Mouse (Mus musculus) midbrain, embryonic 15.5 days (tissue): Measurements from ENCODE around the gene Klhl36. TPM values are rescaled to one million over a fixed set of nuclear protein-coding genes. Genes with fewer than 3 reads are reported as not detected.

Source experiments
- ATAC-seq: fragments of 200-750 bp; cut with Nextera tagmentation; replicated peaks from 2 replicates; pipeline ENCODE4 v1.8.0; 2017; ENCODE audit warnings: moderate TSS enrichment
- H3K27ac ChIP-seq: fragments of 300-500 bp; sonication (generic); 2 replicates; pipeline ENCODE4 v1.5.1; 2015; ENCODE audit warnings: mild to moderate bottlenecking, inconsistent platforms
- H3K27me3 ChIP-seq: fragments of 300-500 bp; sonication (generic); replicated peaks from 2 replicates; pipeline ENCODE4 v1.6.1; 2015; ENCODE audit warnings: inconsistent platforms
- H3K36me3 ChIP-seq: fragments of 300-500 bp; sonication (generic); replicated peaks from 2 replicates; pipeline ENCODE4 v1.6.1; 2015; ENCODE audit warnings: inconsistent platforms
- H3K4me1 ChIP-seq: fragments of 300-500 bp; sonication (generic); 2 replicates; pipeline ENCODE4 v1.6.1; 2015; ENCODE audit warnings: inconsistent platforms
- H3K4me2 ChIP-seq: fragments of 300-500 bp; sonication (generic); 2 replicates; pipeline ENCODE4 v1.6.1; 2015; ENCODE audit warnings: inconsistent platforms, mild to moderate bottlenecking, moderate library complexity
- H3K4me3 ChIP-seq: fragments of 300-500 bp; sonication (generic); 2 replicates; pipeline ENCODE4 v1.5.1; 2015; ENCODE audit warnings: mild to moderate bottlenecking, inconsistent platforms
- H3K9ac ChIP-seq: fragments of 300-500 bp; sonication (generic); 2 replicates; pipeline ENCODE4 v1.6.1; 2015; ENCODE audit warnings: mild to moderate bottlenecking, inconsistent platforms
- H3K9me3 ChIP-seq: fragments of 300-500 bp; sonication (generic); 2 replicates; pipeline ENCODE4 v1.6.1; 2016; ENCODE audit warnings: inconsistent platforms
- WGBS: fragments of 180-500 bp; shearing (Covaris S2); methylation state at CpG from one replicate; pipeline ENCODE4 v1.1.7; 2015; ENCODE audit warnings: mixed read lengths; 5-methylcytosine and 5-hydroxymethylcytosine counted together
- polyA plus RNA-seq: library from polyadenylated mRNA; unstranded; fragments of >200 nt; fragmentation: Nextera tagmentation; extraction: Ambion mirVana; gene quantifications from 2 replicates; pipeline ENCODE4 v1.2.1, GENCODE M21; 2015

Klhl36 gene
- polyA plus RNA-seq, 1 experiment from 2014 or later = 20.2 TPM

GRCm38 (mm10) chr8:119897933-119898332, 35.9 kb downstream of the Klhl36 start:
- Histone ChIP-seq H3K4me1 (no peaks in the 10 kb centered on the region), H3K9me3 (no peaks in the 10 kb centered on the region), H3K27ac (no peak overlapping the region), H3K9ac (no peak overlapping the region), H3K4me2 (no peak overlapping the region), H3K4me3 (no peak overlapping the region), H3K36me3 (no peaks in the 10 kb centered on the region), H3K27me3 (peaks cover 18% of the 10 kb centered on the region)
- WGBS = 32% methylated on average over 13 of the region's 13 CpGs
- no peak for ATAC-seq

GRCm38 (mm10) chr8:119901349-119901748, 39.3 kb downstream of the Klhl36 start:
- no peak for ATAC-seq

DNA sequence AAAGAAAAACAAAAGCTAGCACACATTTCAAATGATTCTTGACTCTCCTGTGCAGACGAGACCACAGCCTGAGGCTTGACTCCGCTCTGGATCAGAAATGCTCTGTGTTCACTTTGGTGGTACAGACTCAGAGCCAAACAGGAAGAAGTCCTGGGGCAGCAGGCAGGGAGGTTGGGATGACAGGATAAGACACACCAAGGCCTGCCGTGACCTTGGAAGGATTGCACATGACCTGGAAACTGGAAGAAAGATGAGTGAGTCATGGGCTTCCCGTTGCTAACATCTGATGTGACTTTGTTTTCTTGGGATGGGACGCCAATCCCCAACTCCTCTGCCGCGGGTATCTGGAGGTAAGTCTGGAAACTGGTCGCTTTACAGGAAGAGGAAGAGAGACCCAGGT, 39.9 kb downstream of the Klhl36 start:
- Histone ChIP-seq H3K9ac (no peak overlapping the region), H3K4me3 (no peak overlapping the region), H3K4me2 (no peak overlapping the region), H3K9me3 (no peaks in the 10 kb centered on the region), H3K4me1 (no peaks in the 10 kb centered on the region), H3K27ac (no peak overlapping the region), H3K36me3 (no peaks in the 10 kb centered on the region), H3K27me3 (peaks cover 17% of the 10 kb centered on the region)
- WGBS = 81% methylated on average over 8 of the region's 8 CpGs
- ATAC-seq = no peak

More at GRCm38 (mm10) chr8:119901349-119901748, 39.3 kb downstream of the Klhl36 start:
- Histone ChIP-seq H3K4me2 (no peak overlapping the region), H3K9me3 (no peaks in the 10 kb centered on the region), H3K4me3 (no peak overlapping the region), H3K27me3 (peaks cover 18% of the 10 kb centered on the region), H3K9ac (no peak overlapping the region), H3K27ac (no peak overlapping the region), H3K4me1 (no peaks in the 10 kb centered on the region), H3K36me3 (no peaks in the 10 kb centered on the region)
- WGBS = 84% methylated on average over 3 of the region's 3 CpGs

DNA sequence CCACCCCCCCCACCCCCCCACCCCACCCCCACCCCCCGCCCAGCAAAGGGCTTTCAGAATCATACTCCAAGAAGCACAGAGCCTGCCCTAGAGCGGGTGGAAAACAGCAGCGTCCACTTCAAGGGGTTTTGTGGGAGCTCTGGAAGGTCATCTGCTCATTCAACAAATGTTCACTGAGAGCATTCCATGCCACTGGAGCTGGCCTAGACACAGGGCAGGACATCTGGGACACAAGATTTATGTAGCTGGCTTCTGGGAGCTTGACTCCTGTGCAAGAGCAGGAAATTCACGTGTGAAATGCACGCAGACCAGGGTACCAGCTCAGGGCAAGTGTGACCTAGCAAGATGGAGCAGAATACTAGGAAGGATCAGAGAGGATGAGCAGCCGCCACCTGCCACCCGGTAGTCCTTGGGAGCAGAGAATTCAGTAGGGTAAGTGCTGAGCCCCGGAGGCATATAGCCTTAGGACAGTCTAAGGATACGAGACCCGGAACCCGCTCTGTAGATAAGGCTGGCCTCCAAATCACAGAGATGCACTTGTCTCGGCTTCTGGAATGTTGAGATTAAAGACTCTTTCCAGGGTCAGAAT, 42.4 kb downstream of the Klhl36 start:
- Histone ChIP-seq H3K9ac (no peak overlapping the region), H3K4me2 (no peak overlapping the region), H3K9me3 (no peaks in the 10 kb centered on the region), H3K27ac (no peak overlapping the region), H3K27me3 (no peaks in the 10 kb centered on the region; the same call in 1 of the 2 replicates), H3K4me3 (no peak overlapping the region), H3K4me1 (no peaks in the 10 kb centered on the region), H3K36me3 (no peaks in the 10 kb centered on the region)
- 64% methylated on average over 12 of the region's 12 CpGs for WGBS
- no peak for ATAC-seq

DNA sequence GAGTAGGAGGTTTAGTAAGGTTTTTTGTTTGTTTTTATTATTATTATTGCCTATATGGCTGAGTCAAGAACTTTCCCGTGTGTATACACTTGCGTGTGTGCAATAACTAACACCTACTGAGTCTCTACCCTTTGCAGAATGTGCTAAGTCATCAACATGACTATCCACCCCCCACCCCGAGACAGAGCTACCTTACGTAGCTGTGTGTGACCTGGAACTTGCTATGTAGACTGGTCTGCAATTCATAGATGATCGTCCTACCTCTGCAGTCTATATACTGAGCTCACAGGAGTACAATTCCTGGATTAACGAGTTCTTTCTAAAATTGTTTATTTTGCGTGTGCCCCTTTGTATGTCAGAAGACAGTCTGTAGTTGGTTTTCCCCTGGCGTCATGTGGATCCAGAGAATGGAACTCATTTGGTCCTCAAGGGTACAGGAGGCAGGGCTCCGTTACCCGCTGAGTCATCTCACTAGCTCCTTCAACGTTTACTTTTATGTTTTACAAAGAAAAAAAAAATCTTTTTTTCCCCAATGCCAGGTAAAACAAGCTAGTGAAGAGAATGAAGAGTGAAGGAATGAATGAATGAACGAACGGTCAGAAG, 48.0 kb downstream of the Klhl36 start, which contains the start of gene Usp10:
Gene Usp10, plus strand, starts transcription at position 417 of the 603 bp plus-strand sequence.
- 23% methylated on average over 13 of the region's 13 CpGs for WGBS
- Histone ChIP-seq H3K4me3 (peak within 1 kb of the TSS; percentile 84), H3K4me2 (peak within 1 kb of the TSS; percentile 69), H3K27me3 (no peaks in the 10 kb centered on the region), H3K9me3 (no peaks in the 10 kb centered on the region), H3K4me1 (peaks cover 38% of the 10 kb centered on the region), H3K36me3 (no peaks in the 10 kb centered on the region), H3K9ac (peak within 1 kb of the TSS; percentile 95), H3K27ac (peak within 1 kb of the TSS; percentile 97)
- peak; percentile 34 for ATAC-seq

DNA sequence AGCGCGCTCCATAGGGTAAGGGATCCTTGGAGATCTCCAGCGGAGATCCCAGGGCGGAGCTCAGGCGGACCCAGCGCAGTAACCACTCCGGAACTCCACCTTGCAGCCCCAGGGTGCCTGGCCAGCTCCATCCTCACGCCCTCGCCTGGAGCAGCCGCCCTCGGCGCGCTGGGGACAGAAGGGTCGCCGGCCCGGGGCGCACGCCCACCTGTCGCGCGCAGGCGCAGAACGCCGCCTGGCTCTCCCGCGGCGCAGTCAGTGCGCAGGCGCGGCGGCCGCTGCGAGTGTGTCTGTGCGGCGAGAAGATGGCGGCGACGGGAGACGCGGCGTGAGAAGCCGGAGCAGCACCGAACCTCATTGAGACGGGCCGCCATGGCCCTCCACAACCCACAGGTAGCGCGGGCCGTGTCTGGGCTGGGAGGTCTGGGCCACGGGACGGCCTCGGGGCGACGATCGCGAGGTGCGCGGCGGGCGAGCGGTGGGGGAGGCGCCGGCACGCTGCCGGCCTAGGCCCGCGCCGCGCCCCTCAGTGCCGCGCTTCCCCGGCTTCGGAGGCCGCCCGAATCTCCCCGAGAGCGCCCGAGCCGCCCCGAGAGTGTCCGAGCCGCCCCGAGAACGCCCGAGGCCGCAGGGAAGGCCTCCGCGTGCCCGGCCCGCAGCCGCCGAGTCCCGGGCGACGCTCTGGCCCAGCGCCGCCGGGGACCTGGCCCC, 48.6 kb downstream of the Klhl36 start, which contains the start of gene Gm20388:
Gene Gm20388, plus strand, starts transcription at position 295 of the 711 bp plus-strand sequence.
- peak; percentile 96 for ATAC-seq
- H3K9me3 ChIP-seq = no peaks in the 10 kb centered on the region
- peak within 1 kb of the TSS; percentile 84 for H3K4me3 ChIP-seq
- H3K4me2 ChIP-seq = peak within 1 kb of the TSS; percentile 69
- no peaks in the 10 kb centered on the region for H3K36me3 ChIP-seq
- peak within 1 kb of the TSS; percentile 95 for H3K9ac ChIP-seq
- WGBS = under 1% methylated on average over 94 of the region's 97 CpGs
- H3K27ac ChIP-seq = peak within 1 kb of the TSS; percentile 97
- no peaks in the 10 kb centered on the region for H3K27me3 ChIP-seq
- peaks cover 43% of the 10 kb centered on the region for H3K4me1 ChIP-seq

DNA sequence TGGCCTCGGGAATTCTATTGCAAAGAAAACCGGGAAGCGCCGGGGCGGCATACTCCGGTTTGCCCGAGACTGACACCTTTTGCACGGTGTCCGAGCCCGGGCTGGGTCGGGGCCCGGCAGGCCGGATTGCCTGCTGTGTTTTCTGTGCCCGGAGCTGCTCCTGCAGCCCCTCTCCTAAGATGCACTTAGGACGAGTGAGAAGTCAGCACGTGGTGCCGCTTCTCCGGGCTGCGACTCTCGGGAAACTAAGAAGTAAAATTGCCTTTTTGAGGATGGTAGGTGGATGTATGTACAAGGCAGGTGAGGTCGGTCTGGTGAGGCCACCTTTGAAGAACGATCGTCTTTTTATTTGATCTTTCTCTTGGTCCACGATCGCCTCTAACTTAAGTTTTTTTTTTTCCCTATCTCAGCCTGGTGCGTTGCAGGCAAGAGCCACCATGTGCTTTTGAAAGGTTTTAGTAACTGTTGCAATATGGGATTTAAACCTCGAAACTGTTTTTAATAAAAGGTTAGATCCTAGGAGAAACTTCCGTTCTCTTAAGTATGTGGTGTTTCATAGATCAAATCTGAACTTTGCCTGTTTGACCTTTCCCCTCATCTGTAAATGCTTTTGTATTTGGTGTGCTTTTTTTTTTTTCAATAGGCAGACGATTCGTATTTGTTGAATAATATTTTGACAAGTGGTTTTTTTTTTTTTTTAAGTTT, 49.3 kb downstream of the Klhl36 start:
- Histone ChIP-seq H3K9me3 (no peaks in the 10 kb centered on the region), H3K27me3 (no peaks in the 10 kb centered on the region), H3K27ac (peak overlapping the region; percentile 97), H3K4me2 (peak overlapping the region; percentile 69), H3K4me3 (peak overlapping the region; percentile 84), H3K36me3 (no peaks in the 10 kb centered on the region), H3K9ac (peak overlapping the region; percentile 95), H3K4me1 (peaks cover 46% of the 10 kb centered on the region)
- under 1% methylated on average over 30 of the region's 30 CpGs for WGBS
- peak; percentile 75 for ATAC-seq

GRCm38 (mm10) chr8:119912643-119913042, 50.6 kb downstream of the Klhl36 start:
- peak overlapping the region; percentile 69 for H3K4me2 ChIP-seq
- peaks cover 52% of the 10 kb centered on the region for H3K4me1 ChIP-seq
- ATAC-seq = no peak
- H3K4me3 ChIP-seq = peak overlapping the region; percentile 84; the same call in 1 of the 2 replicates
- no peaks in the 10 kb centered on the region for H3K9me3 ChIP-seq
- peak overlapping the region; percentile 95 for H3K9ac ChIP-seq
- no peaks in the 10 kb centered on the region for H3K27me3 ChIP-seq
- 40% methylated on average over 6 of the region's 6 CpGs for WGBS
- no peak overlapping the region for H3K27ac ChIP-seq
- no peaks in the 10 kb centered on the region for H3K36me3 ChIP-seq

DNA sequence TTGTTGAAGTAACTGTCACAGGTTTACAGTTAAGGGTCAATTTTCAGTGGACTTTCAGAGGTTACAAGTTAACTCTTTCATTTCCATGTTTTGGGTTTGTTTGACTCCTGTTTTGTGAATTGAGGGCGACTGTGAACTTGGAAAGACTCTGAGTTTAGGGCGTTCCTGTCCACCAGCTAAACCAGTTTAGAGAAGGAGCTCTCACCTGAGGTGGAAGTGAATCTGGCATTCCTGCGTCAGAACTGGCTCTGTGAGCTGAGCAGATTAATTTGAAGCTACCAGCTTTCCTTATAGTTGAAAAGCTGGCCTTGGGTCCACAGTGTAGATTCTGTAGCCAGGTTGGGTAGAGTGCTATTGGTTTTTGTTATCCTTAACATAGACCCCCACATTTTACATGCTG, 51.1 kb downstream of the Klhl36 start:
- Histone ChIP-seq H3K4me3 (no peak overlapping the region), H3K4me2 (peak overlapping the region; percentile 69), H3K36me3 (no peaks in the 10 kb centered on the region), H3K9ac (no peak overlapping the region), H3K9me3 (no peaks in the 10 kb centered on the region), H3K4me1 (peaks cover 52% of the 10 kb centered on the region), H3K27ac (no peak overlapping the region), H3K27me3 (no peaks in the 10 kb centered on the region)
- no peak for ATAC-seq
- WGBS = 72% methylated on average over 3 of the region's 3 CpGs

GRCm38 (mm10) chr8:119914161-119914560, 52.1 kb downstream of the Klhl36 start:
- no peak overlapping the region for H3K9ac ChIP-seq
- H3K4me2 ChIP-seq = no peak overlapping the region
- WGBS = 43% methylated on average over 2 of the region's 2 CpGs
- H3K36me3 ChIP-seq = no peaks in the 10 kb centered on the region
- H3K9me3 ChIP-seq = no peaks in the 10 kb centered on the region
- H3K4me1 ChIP-seq = peaks cover 52% of the 10 kb centered on the region
- H3K27me3 ChIP-seq = no peaks in the 10 kb centered on the region
- no peak overlapping the region for H3K4me3 ChIP-seq
- ATAC-seq = no peak
- no peak overlapping the region for H3K27ac ChIP-seq

GRCm38 (mm10) chr8:119915298-119915697, 53.2 kb downstream of the Klhl36 start:
- no peaks in the 10 kb centered on the region for H3K36me3 ChIP-seq
- no peaks in the 10 kb centered on the region for H3K9me3 ChIP-seq
- no peak overlapping the region for H3K4me2 ChIP-seq
- no peaks in the 10 kb centered on the region for H3K27me3 ChIP-seq
- H3K27ac ChIP-seq = no peak overlapping the region
- no peak for ATAC-seq
- no peak overlapping the region for H3K9ac ChIP-seq
- WGBS = 95% methylated on average over 4 of the region's 4 CpGs
- no peak overlapping the region for H3K4me3 ChIP-seq
- H3K4me1 ChIP-seq = peaks cover 47% of the 10 kb centered on the region
